In genomic region chrX:136032799-136033763, GRCm38 (mm10) we compare ENCODE assay signal across 10 mouse cellular contexts. TPM values are rescaled to one million over a fixed set of nuclear protein-coding genes. Genes with fewer than 3 reads are reported as not detected.
A peak's percentile ranks its signal among the peaks of the same experiment; 100 is the strongest.
DNase-seq lines count a peak whose midpoint lies in the region; ATAC-seq and TF ChIP-seq lines count a peak whose summit lies in the region.
"Not testable (repeated sequence)": the region's sequence is repeated elsewhere in the genome, so short reads cannot be mapped to it uniquely, and the experiment has no call there.
"Had no signal": no experiment of that assay in that cellular context is flagged by ENCODE, and none has a peak within 500 bp of the region (broad histone marks: within the 10 kb centered on the region; RNA-seq: fewer than 3 reads in every experiment).

TSS of gene Arxes1 (plus strand) at chrX:136033367.

- H3K27me3 ChIP-seq in hindbrain, embryonic 12.5 days; liver, embryonic 12.5 days (replicated peaks); midbrain, embryonic 15.5 days (replicated peaks); stomach, embryonic 15.5 days (replicated peaks): not testable (repeated sequence)

- H3K4me3 ChIP-seq in hindbrain, embryonic 12.5 days, result peak within 1 kb of the TSS; percentile 22
- peak within 1 kb of the TSS; percentile 40 for H3K4me3 ChIP-seq in layer of hippocampus, adult 2 months
- H3K4me3 ChIP-seq in liver, embryonic 12.5 days, result peak within 1 kb of the TSS; percentile 3; the same call in 1 of the 2 replicates
- peak within 1 kb of the TSS; percentile 32 for H3K4me3 ChIP-seq in midbrain, embryonic 15.5 days
- H3K4me3 ChIP-seq in stomach, embryonic 15.5 days (replicated peaks), result peak within 1 kb of the TSS; percentile 17

- not testable (repeated sequence) for H3K9me3 ChIP-seq in hindbrain, embryonic 12.5 days (replicated peaks); liver, embryonic 12.5 days (replicated peaks); midbrain, embryonic 15.5 days; stomach, embryonic 15.5 days

- H3K4me1 ChIP-seq in hindbrain, embryonic 12.5 days; liver, embryonic 12.5 days; midbrain, embryonic 15.5 days; stomach, embryonic 15.5 days: not testable (repeated sequence)

- WGBS in hindbrain, embryonic 12.5 days, result 17% methylated on average over 1 of the region's 49 CpGs
- 47% methylated on average over 1 of the region's 49 CpGs for WGBS in liver, embryonic 12.5 days (ENCODE audit: insufficient replicate concordance)
- WGBS in midbrain, embryonic 15.5 days, result 31% methylated on average over 14 of the region's 49 CpGs
- WGBS in stomach, embryonic 15.5 days, result 17% methylated on average over 14 of the region's 49 CpGs

- H3K9ac ChIP-seq in hindbrain, embryonic 12.5 days; liver, embryonic 12.5 days; midbrain, embryonic 15.5 days; stomach, embryonic 15.5 days: not testable (repeated sequence)

- TF ChIP-seq CTCF in layer of hippocampus, adult 2 months (conservative IDR thresholded peaks at IDR 0.05), result not testable (repeated sequence)

- not testable (repeated sequence) for H3K27ac ChIP-seq in hindbrain, embryonic 12.5 days; layer of hippocampus, adult 2 months; liver, embryonic 12.5 days; stomach, embryonic 15.5 days
- peak within 1 kb of the TSS; percentile 53; the same call in 1 of the 2 replicates for H3K27ac ChIP-seq in midbrain, embryonic 15.5 days

- ATAC-seq in hindbrain, embryonic 12.5 days (ENCODE audit: low FRiP score), result peak; percentile 95
- ATAC-seq in liver, embryonic 12.5 days, result peak; percentile 79
- ATAC-seq in midbrain, embryonic 15.5 days (replicated peaks), result peak; percentile 95
- ATAC-seq in stomach, embryonic 15.5 days (ENCODE audit: insufficient read depth, low FRiP score, low read depth), result peak; percentile 91

- DNase-seq in adrenal gland, postnatal 10 days, result peak; percentile 31
- DNase-seq in embryo, embryonic 10 days (ENCODE audit: low spot score), result peak; percentile 8
- peak; percentile 6 to 14 for DNase-seq in frontal cortex, postnatal 14 days (ENCODE audit: low spot score in 2 of 2)
- DNase-seq in layer of hippocampus, adult 2 months (ENCODE audit: low spot score in 2 of 2), result peak; percentile 17 to 30

- peak within 1 kb of the TSS; percentile 44 for H3K4me2 ChIP-seq in hindbrain, embryonic 12.5 days (replicated peaks)
- peak within 1 kb of the TSS; percentile 6; the same call in 1 of the 2 replicates for H3K4me2 ChIP-seq in liver, embryonic 12.5 days
- peak within 1 kb of the TSS; percentile 42 for H3K4me2 ChIP-seq in midbrain, embryonic 15.5 days
- H3K4me2 ChIP-seq in stomach, embryonic 15.5 days, result peak within 1 kb of the TSS; percentile 37

- not testable (repeated sequence) for H3K36me3 ChIP-seq in hindbrain, embryonic 12.5 days; liver, embryonic 12.5 days; midbrain, embryonic 15.5 days (replicated peaks); stomach, embryonic 15.5 days

RNA-seq across cellular contexts. Expression of gene Arxes1, which starts in this region (rescaled TPM):
- 10 to 100 TPM; 25.0 to 30.2 TPM for total RNA-seq in adrenal gland, postnatal 10 days (2021)
- polyA plus RNA-seq in hindbrain, embryonic 12.5 days (2016; fragmentation: Nextera tagmentation; extraction: Ambion mirVana), result 55.4 and 61.5 TPM in 2 replicates
- total RNA-seq in layer of hippocampus, adult 2 months (2021), result 10 to 100 TPM; 32.6 to 34.4 TPM
- 18.0 and 21.2 TPM in 2 replicates for polyA plus RNA-seq in liver, embryonic 12.5 days (2016; fragmentation: Nextera tagmentation; extraction: Ambion mirVana)
- 153 and 164 TPM in 2 replicates for polyA plus RNA-seq in midbrain, embryonic 15.5 days (2015; fragmentation: Nextera tagmentation; extraction: Ambion mirVana)
- 29.9 and 32.1 TPM in 2 replicates for polyA plus RNA-seq in stomach, embryonic 15.5 days (2015; fragmentation: Nextera tagmentation; extraction: Ambion mirVana)
- total RNA-seq: neutrophil, adult 5-6 weeks had no signal
- polyA plus RNA-seq: erythroblast, embryonic 14.5 days had no signal
